Mouse (Mus musculus) embryo, embryonic 11.5 days (tissue): Measurements from ENCODE around the gene Pds5a.

Experiments
- DNase-seq: peaks from one replicate; pipeline ENCODE4 v3.0.0-alpha.2; 2012; ENCODE audit warnings: low read depth, low spot score

The Pds5a gene

GRCm38 (mm10) chr5:65565486-65565885 lies 132.6 kb downstream of the Pds5a start:
- no peak for DNase-seq

GRCm38 (mm10) chr5:65561125-65561893 lies 136.8 kb downstream of the Pds5a start:
- peak; percentile 11 for DNase-seq

GRCm38 (mm10) chr5:65557109-65557508 lies 141.0 kb downstream of the Pds5a start:
- DNase-seq = no peak
